Mouse (Mus musculus) stomach, embryonic 16.5 days (tissue): ENCODE measurements at regions not wholly inside any gene's neighbourhood (a gene's known extent, or its start where the extent isn't known, plus 50 kb on each side); places are given as distances from the start of the nearest gene placed in this dataset.

Experiments
- ATAC-seq: fragments of 200-750 bp; cut with Nextera tagmentation; 2 replicates; pipeline ENCODE4 v1.8.0; 2017; ENCODE audit warnings: moderate number of reproducible peaks, moderate TSS enrichment; ENCODE audit not compliant: insufficient read depth, low FRiP score
- H3K27ac ChIP-seq: fragments of 300-500 bp; sonication (generic); 2 replicates; pipeline ENCODE4 v1.5.1; 2014; ENCODE audit warnings: low read length
- H3K27me3 ChIP-seq: fragments of 300-500 bp; sonication (generic); 2 replicates; pipeline ENCODE4 v1.6.1; 2014; ENCODE audit warnings: low read length, control low read depth, mixed read lengths; ENCODE audit not compliant: control insufficient read depth, insufficient read depth
- H3K36me3 ChIP-seq: fragments of 300-500 bp; sonication (generic); 2 replicates; pipeline ENCODE4 v1.6.1; 2014; ENCODE audit warnings: low read length; ENCODE audit not compliant: control insufficient read depth, insufficient read depth
- H3K4me1 ChIP-seq: fragments of 300-500 bp; sonication (generic); 2 replicates; pipeline ENCODE4 v1.6.1; 2014; ENCODE audit warnings: low read length, control low read depth, mixed read lengths; ENCODE audit not compliant: control insufficient read depth, insufficient read depth
- H3K4me2 ChIP-seq: fragments of 300-500 bp; sonication (generic); 2 replicates; pipeline ENCODE4 v1.6.1; 2014; ENCODE audit warnings: low read depth, low read length, mixed read lengths
- H3K4me3 ChIP-seq: fragments of 300-500 bp; sonication (generic); replicated peaks from 2 replicates; pipeline ENCODE4 v1.5.1; 2014; ENCODE audit warnings: mild to moderate bottlenecking, low read length
- H3K9ac ChIP-seq: fragments of 300-500 bp; sonication (generic); 2 replicates; pipeline ENCODE4 v1.6.1; 2014; ENCODE audit warnings: low read length
- H3K9me3 ChIP-seq: fragments of 300-500 bp; sonication (generic); replicated peaks from 2 replicates; pipeline ENCODE4 v1.6.1; 2016; ENCODE audit warnings: low read length, control low read depth; ENCODE audit not compliant: control insufficient read depth
- WGBS: fragments of 180-500 bp; shearing (Covaris S2); extraction: QIAGEN DNeasy Blood & Tissue Kit; methylation state at CpG from one replicate; pipeline ENCODE4 v1.1.7; 2014; 5-methylcytosine and 5-hydroxymethylcytosine counted together

DNA sequence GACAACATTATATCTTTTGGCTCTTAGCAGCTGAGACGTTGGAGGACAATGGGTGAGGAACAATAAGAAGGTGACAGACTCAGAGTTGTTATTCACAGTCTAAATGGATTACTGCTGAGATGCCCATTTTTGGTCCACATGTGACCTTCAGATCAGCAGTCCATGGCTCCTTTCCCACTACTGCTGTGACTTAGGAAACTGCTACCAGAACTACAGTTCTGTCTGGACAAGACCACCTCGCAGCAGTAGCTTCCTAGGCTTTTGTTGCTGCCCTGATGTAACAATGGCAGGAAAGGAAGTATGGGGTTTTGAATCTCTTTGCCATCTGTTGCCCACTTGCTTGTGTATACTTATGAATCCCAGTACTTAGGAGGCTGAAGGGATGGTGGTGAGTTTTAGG, 135.6 kb upstream of the Pls3 start:
- Histone ChIP-seq H3K36me3 (no peaks in the 10 kb centered on the region), H3K27me3 (no peaks in the 10 kb centered on the region), H3K4me3 (no peak overlapping the region), H3K9me3 (no peaks in the 10 kb centered on the region), H3K4me1 (no peaks in the 10 kb centered on the region), H3K27ac (0 out of 2 replicates have a peak overlapping the region, but pooled peaks have one; percentile 10), H3K9ac (no peak overlapping the region), H3K4me2 (no peak overlapping the region)
- WGBS, result 71% methylated on average over 2 of the region's 2 CpGs
- ATAC-seq, result no peak

GRCm38 (mm10) chrX:75978562-75978961, 103.6 kb upstream of the Pls3 start:
- H3K4me3 ChIP-seq, result no peak overlapping the region
- no peak overlapping the region for H3K4me2 ChIP-seq
- WGBS, result 60% methylated on average over 3 of the region's 3 CpGs
- H3K9me3 ChIP-seq, result no peaks in the 10 kb centered on the region
- H3K27ac ChIP-seq, result no peak overlapping the region
- no peaks in the 10 kb centered on the region for H3K4me1 ChIP-seq
- no peak overlapping the region for H3K9ac ChIP-seq
- ATAC-seq, result no peak; the same call in 1 of the 2 replicates
- H3K36me3 ChIP-seq, result no peaks in the 10 kb centered on the region
- H3K27me3 ChIP-seq, result no peaks in the 10 kb centered on the region

GRCm38 (mm10) chrX:75974671-75975070, 99.7 kb upstream of the Pls3 start:
- WGBS, result 58% methylated on average over 4 of the region's 4 CpGs

GRCm38 (mm10) chrX:75949694-75950093, 74.7 kb upstream of the Pls3 start:
- no peaks in the 10 kb centered on the region for H3K36me3 ChIP-seq
- H3K27me3 ChIP-seq, result no peaks in the 10 kb centered on the region
- no peak for ATAC-seq
- no peaks in the 10 kb centered on the region for H3K9me3 ChIP-seq
- H3K9ac ChIP-seq, result no peak overlapping the region
- H3K4me1 ChIP-seq, result no peaks in the 10 kb centered on the region
- H3K4me2 ChIP-seq, result no peak overlapping the region
- H3K4me3 ChIP-seq, result no peak overlapping the region
- H3K27ac ChIP-seq, result no peak overlapping the region

More at GRCm38 (mm10) chrX:75974671-75975070, 99.7 kb upstream of the Pls3 start:
- Histone ChIP-seq H3K27ac (no peak overlapping the region), H3K27me3 (no peaks in the 10 kb centered on the region), H3K36me3 (no peaks in the 10 kb centered on the region), H3K4me1 (no peaks in the 10 kb centered on the region), H3K9ac (no peak overlapping the region), H3K4me2 (no peak overlapping the region), H3K9me3 (no peaks in the 10 kb centered on the region), H3K4me3 (no peak overlapping the region)
- no peak for ATAC-seq

- no peak overlapping the region for H3K4me2 ChIP-seq
- no peaks in the 10 kb centered on the region for H3K36me3 ChIP-seq
- H3K27ac ChIP-seq, result no peak overlapping the region
- H3K4me3 ChIP-seq, result no peak overlapping the region
- 69% methylated on average over 3 of the region's 3 CpGs for WGBS
- no peak overlapping the region for H3K9ac ChIP-seq
- no peaks in the 10 kb centered on the region for H3K9me3 ChIP-seq
- no peaks in the 10 kb centered on the region for H3K4me1 ChIP-seq
- no peak for ATAC-seq
- H3K27me3 ChIP-seq, result no peaks in the 10 kb centered on the region
These were observed 53.9 kb upstream of the Pls3 start for GRCm38 (mm10) chrX:75928903-75929302.
